Mouse (Mus musculus) limb, embryonic 14.5 days (tissue): Measurements from ENCODE around the gene Trp53i11. TPM values are rescaled to one million over a fixed set of nuclear protein-coding genes. Genes with fewer than 3 reads are reported as not detected.
A peak's percentile ranks its signal among the peaks of the same experiment; 100 is the strongest.

Experiments
- ATAC-seq: fragments of 200-750 bp; cut with Nextera tagmentation; 2 replicates; pipeline ENCODE4 v1.8.0; 2017; ENCODE audit warnings: low read depth, moderate number of reproducible peaks, moderate TSS enrichment; ENCODE audit not compliant: low FRiP score
- DNase-seq: peaks from one replicate; pipeline ENCODE4 v3.0.0-alpha.2; 2015; ENCODE audit warnings: low spot score
- H3K27ac ChIP-seq: fragments of 300-500 bp; sonication (generic); replicated peaks from 2 replicates; pipeline ENCODE4 v1.5.1; 2014; ENCODE audit warnings: low read depth, mild to moderate bottlenecking, low read length, moderate library complexity, mixed read lengths
- H3K27me3 ChIP-seq: fragments of 300-500 bp; sonication (generic); 2 replicates; pipeline ENCODE4 v1.6.1; 2014; ENCODE audit warnings: low read length, mixed read lengths; ENCODE audit not compliant: control insufficient read depth, insufficient read depth
- H3K36me3 ChIP-seq: fragments of 300-500 bp; sonication (generic); 2 replicates; pipeline ENCODE4 v1.6.1; 2014; ENCODE audit warnings: mild to moderate bottlenecking, low read length, moderate library complexity, mixed read lengths; ENCODE audit not compliant: control insufficient read depth, insufficient read depth
- H3K4me1 ChIP-seq: fragments of 300-500 bp; sonication (generic); 2 replicates; pipeline ENCODE4 v1.6.1; 2014; ENCODE audit warnings: antibody characterized with exemption, low read length, mixed read lengths; ENCODE audit not compliant: control insufficient read depth, insufficient read depth
- H3K4me2 ChIP-seq: fragments of 300-500 bp; sonication (generic); replicated peaks from 2 replicates; pipeline ENCODE4 v1.6.1; 2014; ENCODE audit warnings: low read depth, mild to moderate bottlenecking, low read length, moderate library complexity; ENCODE audit not compliant: severe bottlenecking
- H3K4me3 ChIP-seq: fragments of 300-500 bp; sonication (generic); replicated peaks from 2 replicates; pipeline ENCODE4 v1.5.1; 2014; ENCODE audit warnings: low read length
- H3K9ac ChIP-seq: fragments of 300-500 bp; sonication (generic); 2 replicates; pipeline ENCODE4 v1.6.1; 2014; ENCODE audit warnings: mild to moderate bottlenecking, low read depth, low read length, moderate library complexity; ENCODE audit not compliant: severe bottlenecking
- H3K9me3 ChIP-seq: fragments of 300-500 bp; sonication (generic); 2 replicates; pipeline ENCODE4 v1.6.1; 2016; ENCODE audit warnings: low read length; ENCODE audit not compliant: control insufficient read depth
- POLR2A ChIP-seq: fragments of 200-500 bp; IDR thresholded peaks from 2 replicates; pipeline ENCODE4 v1.8.0; 2012; ENCODE audit warnings: inconsistent platforms, mild to moderate bottlenecking, moderate library complexity, borderline replicate concordance; ENCODE audit not compliant: insufficient read depth, insufficient read length; ENCODE audit errors: extremely low read depth
- WGBS: fragments of 180-500 bp; shearing (Covaris S2); extraction: QIAGEN DNeasy Blood & Tissue Kit; methylation state at CpG from one replicate; pipeline ENCODE4 v1.1.7; 2014; 5-methylcytosine and 5-hydroxymethylcytosine counted together
- polyA plus RNA-seq, 2 experiments: library from polyadenylated mRNA; depleted of rRNA in 1 of 2; stranded (reverse) in 1 of 2; unstranded in 1 of 2; fragments of >200 nt; fragmentation: Nextera tagmentation in 1 of 2; extraction: Ambion mirVana in 1 of 2; gene quantifications; 2 replicates each; pipeline versions ENCODE4 v1.2.1 to v1.2.3; 2012 to 2014

Trp53i11 gene
- polyA plus RNA-seq, 2 experiments: 26.6 to 30.5 TPM

GRCm38 (mm10) chr2:93172460-93172859, 14.9 kb upstream of the Trp53i11 start:
- H3K9me3 ChIP-seq: no peaks in the 10 kb centered on the region
- H3K27ac ChIP-seq: no peak overlapping the region
- peaks cover 20% of the 10 kb centered on the region for H3K4me1 ChIP-seq
- 39% methylated on average over 5 of the region's 5 CpGs for WGBS
- 0 out of 2 replicates have a peak, but pooled peaks cover 6% of the 10 kb centered on the region for H3K27me3 ChIP-seq
- no peak for TF ChIP-seq POLR2A
- DNase-seq: no peak
- H3K4me3 ChIP-seq: no peak overlapping the region
- no peak overlapping the region for H3K9ac ChIP-seq
- H3K36me3 ChIP-seq: no peaks in the 10 kb centered on the region
- no peak overlapping the region for H3K4me2 ChIP-seq
- ATAC-seq: no peak

DNA sequence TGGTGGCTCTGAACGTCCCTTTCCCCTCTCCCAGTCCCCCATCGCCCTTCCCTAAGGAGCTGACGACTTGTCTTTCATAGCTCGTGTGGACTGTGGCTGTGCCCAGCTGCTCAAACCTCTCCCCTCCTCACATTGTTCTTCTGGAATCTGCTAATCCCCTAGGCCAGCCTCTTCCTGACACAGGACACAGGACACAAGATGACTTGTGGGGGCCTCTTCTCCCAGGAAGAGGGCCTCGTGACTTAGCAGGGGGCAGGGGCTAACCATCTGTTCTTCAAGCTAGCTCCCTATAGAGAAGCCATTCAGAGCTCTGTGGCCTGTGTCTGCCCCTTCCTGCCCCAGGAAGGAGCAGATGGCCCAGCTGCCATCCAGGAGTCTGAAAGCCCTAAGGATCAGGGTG, 13.2 kb upstream of the Trp53i11 start:
- no peak for DNase-seq
- no peak overlapping the region for H3K4me3 ChIP-seq
- no peak for TF ChIP-seq POLR2A
- WGBS: 21% methylated on average over 5 of the region's 5 CpGs
- peaks cover 20% of the 10 kb centered on the region for H3K4me1 ChIP-seq
- peak; percentile 46 for ATAC-seq
- H3K27ac ChIP-seq: no peak overlapping the region
- H3K36me3 ChIP-seq: no peaks in the 10 kb centered on the region
- no peak overlapping the region for H3K4me2 ChIP-seq
- H3K27me3 ChIP-seq: peaks cover 19% of the 10 kb centered on the region; the same call in 1 of the 2 replicates
- no peak overlapping the region for H3K9ac ChIP-seq
- H3K9me3 ChIP-seq: no peaks in the 10 kb centered on the region

DNA sequence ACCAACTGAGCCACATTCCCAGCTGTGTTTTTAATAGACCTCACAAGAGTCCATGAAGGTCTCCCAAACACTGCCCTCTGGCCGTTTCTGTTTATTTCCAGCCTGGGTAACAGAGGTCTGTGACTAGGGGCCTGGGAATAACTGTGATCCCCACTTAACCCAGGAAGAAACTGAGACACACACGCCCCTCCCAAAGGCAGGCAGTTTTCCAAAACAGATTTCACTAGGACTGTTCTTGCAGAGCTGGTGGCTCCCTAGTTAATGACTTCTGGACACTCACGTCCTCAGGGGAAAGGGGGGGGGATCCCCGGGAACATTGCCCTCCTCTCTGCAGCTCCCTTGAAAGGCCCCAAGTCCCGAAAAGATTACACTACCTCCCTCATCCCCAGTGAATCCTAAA, 12.1 kb upstream of the Trp53i11 start:
- WGBS: 11% methylated on average over 5 of the region's 5 CpGs
- H3K4me1 ChIP-seq: peaks cover 24% of the 10 kb centered on the region
- no peak overlapping the region for H3K4me2 ChIP-seq
- TF ChIP-seq POLR2A: no peak
- peak; percentile 44 for ATAC-seq
- no peak overlapping the region for H3K4me3 ChIP-seq
- H3K27ac ChIP-seq: no peak overlapping the region
- peak; percentile 39 for DNase-seq
- no peaks in the 10 kb centered on the region for H3K36me3 ChIP-seq
- no peak overlapping the region for H3K9ac ChIP-seq
- H3K9me3 ChIP-seq: no peaks in the 10 kb centered on the region
- peaks cover 29% of the 10 kb centered on the region; the same call in 1 of the 2 replicates for H3K27me3 ChIP-seq

GRCm38 (mm10) chr2:93175721-93176120, 11.6 kb upstream of the Trp53i11 start:
- H3K9ac ChIP-seq: no peak overlapping the region
- 52% methylated on average over 2 of the region's 2 CpGs for WGBS
- no peaks in the 10 kb centered on the region for H3K36me3 ChIP-seq
- H3K4me2 ChIP-seq: no peak overlapping the region
- H3K27ac ChIP-seq: no peak overlapping the region
- no peak overlapping the region for H3K4me3 ChIP-seq
- no peak for ATAC-seq
- no peak for DNase-seq
- H3K9me3 ChIP-seq: no peaks in the 10 kb centered on the region
- peaks cover 34% of the 10 kb centered on the region for H3K27me3 ChIP-seq
- H3K4me1 ChIP-seq: peaks cover 27% of the 10 kb centered on the region
- TF ChIP-seq POLR2A: no peak

- Histone ChIP-seq H3K36me3 (no peaks in the 10 kb centered on the region), H3K4me1 (peaks cover 27% of the 10 kb centered on the region), H3K27me3 (peaks cover 37% of the 10 kb centered on the region), H3K9me3 (no peaks in the 10 kb centered on the region), H3K4me3 (no peak overlapping the region), H3K27ac (no peak overlapping the region), H3K4me2 (no peak overlapping the region), H3K9ac (no peak overlapping the region)
- ATAC-seq (no peak), DNase-seq (no peak)
- no peak for TF ChIP-seq POLR2A
- WGBS: 31% methylated on average over 4 of the region's 4 CpGs
These were observed 11.1 kb upstream of the Trp53i11 start for GRCm38 (mm10) chr2:93176193-93176798.
